Mouse (Mus musculus) layer of hippocampus, postnatal 10 days (tissue): ENCODE measurements around the gene Rhof. TPM values are rescaled to one million over a fixed set of nuclear protein-coding genes. Genes with fewer than 3 reads are reported as not detected.
"Not testable (repeated sequence)": the region's sequence is repeated elsewhere in the genome, so short reads cannot be mapped to it uniquely, and the experiment has no call there.

Source experiments
- DNase-seq, 2 experiments: peaks; one replicate each; pipeline ENCODE4 v3.0.0; 2021; ENCODE audit warnings: low spot score in 2 of 2
- total RNA-seq, 2 experiments: library from RNA; stranded (reverse); gene quantifications; 2 replicates each; pipeline ENCODE4 v1.2.3; 2021

Rhof gene
- total RNA-seq, 2 experiments from 2014 or later, result 40.9 to 46.6 TPM

DNA sequence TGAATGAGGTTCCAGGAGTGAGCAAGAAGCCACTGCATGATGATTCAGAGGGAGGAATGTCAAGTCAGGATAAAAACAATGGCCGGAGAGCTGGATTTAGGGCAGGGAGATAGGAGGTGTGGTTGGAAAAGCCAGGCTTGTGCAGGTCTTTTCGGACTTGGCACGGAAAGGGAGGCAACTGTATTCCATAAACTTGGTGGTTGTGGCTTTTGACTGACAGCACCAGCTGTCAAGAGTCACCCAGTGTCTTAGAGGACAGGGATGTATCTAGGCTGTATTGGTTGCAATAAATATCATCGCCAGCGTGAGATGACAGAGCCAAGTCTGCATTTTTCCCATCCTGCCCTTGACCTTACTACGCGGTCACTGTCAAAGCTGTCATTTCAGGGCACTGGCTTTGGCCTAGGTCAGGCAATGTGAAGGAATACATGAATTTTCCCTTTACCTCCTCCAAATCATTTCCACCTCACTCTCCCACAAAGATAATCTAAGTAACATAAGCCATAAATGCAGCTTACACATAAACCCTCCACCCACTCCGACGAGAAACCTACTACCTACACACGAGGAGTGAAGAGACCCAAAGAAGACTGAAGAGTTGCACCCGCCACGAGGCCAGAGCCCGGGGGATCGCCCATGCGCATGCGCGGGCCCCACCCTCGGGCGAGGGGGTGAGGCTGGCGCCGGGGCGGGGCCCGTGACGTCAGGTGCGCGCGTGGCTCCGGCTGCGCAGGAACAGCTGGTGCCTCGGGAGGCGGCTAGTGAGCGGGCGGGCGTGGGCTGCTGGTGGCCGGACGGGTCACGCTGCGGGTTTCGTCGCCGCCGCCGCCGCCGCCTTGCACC is 56.7 kb downstream of the Rhof start:
- peak; percentile 88 to 95 for DNase-seq

DNA sequence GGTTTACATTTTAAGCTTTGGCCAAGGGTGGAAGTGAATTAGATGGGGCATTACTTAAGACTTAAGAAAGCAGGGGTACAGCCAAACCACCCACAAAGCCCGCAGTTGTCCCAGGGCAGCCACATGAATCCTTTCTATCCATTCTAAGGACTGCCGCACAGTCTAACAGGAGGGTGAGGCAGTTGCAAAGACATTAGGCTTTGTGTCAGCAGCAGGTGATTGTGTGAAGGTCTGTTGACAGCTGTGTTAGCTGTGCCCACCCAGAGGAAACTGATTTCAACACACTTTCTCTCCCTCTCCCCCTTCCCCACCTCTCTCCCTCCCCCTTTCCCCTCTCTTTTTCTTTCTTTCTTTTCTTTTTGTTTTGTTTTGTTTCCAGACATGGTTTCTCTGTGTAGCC is 63.8 kb downstream of the Rhof start:
- no peak for DNase-seq

DNA sequence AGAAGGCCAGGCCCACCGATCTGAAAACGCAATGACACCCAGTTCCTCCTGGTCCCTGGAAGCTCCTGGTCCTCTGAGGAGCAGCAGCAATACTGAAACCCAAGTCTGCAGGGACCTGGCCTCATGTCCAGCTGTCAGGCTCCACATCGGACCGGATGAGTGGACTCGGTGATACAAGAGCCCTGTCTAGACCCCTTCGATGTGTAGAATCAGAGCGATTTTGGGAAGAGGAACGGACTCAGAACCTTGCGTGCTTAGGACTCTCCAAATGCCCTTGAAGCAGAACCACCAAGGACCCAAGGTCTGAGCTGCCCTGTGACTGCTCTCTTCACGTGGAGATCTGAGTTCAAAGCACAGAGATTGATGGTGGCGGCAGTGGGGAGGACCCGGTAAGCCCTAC is 64.4 kb downstream of the Rhof start, which contains the start of gene Tmem120b:
TSS of gene Tmem120b (plus strand) at position 301 of the 400 bp plus-strand sequence.
- DNase-seq, result no peak

DNA sequence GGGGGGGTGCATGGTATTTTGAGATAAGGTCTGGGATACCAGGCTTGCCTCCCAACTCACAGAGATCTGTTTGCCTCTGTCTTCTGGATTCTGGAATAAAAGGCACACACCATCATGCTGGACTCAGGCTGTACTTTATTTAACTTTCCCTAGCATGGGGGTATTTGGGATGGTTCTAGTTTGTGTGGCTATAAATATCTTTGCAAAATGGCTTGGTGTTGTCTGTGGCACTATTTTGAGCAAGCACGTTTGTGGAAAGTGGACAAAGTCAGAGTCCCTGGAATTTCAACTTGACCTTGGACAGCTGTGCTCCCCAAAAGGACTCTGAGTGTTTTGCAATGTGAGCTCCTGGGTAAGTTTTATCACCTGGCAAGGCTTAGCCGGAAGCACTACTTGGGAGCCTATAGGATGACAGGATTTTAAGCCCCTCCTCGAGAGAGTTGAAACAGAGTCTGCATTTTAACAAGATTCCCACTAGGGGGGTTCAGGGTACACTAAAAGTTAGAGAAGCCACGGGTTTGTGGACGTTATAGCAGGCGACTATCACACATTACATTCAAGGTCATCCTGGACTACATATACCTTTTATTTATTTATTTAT is 65.0 kb downstream of the Rhof start:
- no peak for DNase-seq

DNA sequence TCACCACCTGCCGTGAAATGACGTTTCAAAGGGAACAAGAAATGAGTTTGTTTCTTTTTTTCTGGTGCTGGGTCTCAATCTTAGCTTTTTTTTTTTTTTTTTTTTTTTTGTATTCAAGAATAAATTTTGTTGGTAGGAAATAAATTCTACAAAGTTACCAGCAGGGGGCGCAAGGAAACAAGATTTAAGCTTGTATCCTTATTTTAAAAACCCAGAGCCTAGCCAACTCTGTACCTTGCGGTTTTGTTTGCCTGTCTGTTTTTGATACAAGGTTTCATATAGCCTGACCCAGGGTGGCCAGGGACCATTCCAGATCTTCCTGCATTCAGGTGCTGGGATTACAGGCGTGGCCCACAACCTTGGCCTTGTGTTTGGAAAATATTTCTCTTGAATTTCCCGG is 68.3 kb downstream of the Rhof start:
- peak; percentile 69 to 77 for DNase-seq

DNA sequence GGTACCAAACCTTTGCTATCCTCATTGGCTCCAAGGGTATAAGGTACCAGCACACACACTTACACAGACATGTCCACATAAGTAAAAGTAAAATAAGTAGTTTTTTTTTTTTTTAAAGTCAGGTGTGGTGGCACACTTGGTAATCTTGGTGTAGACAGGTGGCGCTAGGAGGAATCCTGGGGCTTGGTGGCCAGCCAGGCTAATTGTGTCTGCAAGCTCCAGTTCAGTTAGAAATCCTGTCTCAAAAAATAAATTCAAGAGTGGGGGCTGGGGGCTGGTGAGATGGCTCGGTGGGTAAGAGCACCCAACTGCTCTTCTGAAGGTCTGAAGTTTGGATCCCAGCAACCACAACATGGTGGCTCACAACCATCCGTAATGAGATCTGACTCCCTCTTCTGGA is 69.4 kb downstream of the Rhof start:
- no peak for DNase-seq

DNA sequence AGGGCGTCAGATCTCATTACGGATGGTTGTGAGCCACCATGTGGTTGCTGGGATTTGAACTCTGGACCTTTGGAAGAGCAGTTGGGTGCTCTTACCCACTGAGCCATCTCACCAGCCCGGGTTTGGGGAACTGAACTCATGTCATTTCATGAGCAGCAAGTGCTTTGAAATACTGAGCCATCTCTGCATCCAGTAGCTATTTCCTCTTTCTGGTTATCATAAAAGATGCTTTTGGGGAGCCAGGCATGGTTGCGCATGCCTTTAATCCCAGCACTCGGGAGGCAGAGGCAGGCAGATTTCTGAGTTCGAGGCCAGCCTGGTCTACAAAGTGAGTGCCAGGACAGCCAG is 71.1 kb downstream of the Rhof start:
- DNase-seq, result not testable (repeated sequence)

DNA sequence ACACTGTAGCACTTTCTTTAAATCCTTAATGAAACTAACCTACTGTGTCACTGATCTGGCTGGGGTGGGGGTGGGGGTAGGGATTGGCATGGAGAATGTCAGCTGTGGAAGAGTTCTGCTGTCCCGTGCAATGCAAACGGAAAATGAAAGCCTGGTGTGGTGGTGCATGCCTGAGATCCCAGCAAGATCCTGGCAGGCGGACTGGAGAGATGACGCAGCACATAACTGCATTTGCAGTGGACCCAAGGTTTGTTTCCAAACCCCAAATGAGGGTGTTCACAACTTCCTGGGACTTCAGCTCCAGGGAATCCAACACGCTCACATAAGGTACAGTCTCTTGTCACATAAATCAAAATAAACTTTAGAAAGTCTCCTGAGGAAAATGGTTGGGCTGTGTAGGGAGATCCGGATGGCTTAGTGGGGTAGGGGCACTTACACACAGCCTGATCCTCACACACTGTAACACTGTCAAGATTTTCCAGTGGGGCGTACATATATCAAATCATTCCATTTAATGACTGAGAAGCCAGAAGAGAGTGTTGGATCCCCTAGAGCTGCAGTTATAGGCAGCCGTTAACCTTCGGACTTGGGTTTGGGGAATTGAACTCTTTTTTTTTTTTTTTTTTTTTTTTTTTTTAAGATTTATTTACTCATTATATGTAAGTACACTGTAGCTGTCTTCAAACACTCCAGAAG is 71.6 kb downstream of the Rhof start:
- DNase-seq, result no peak

DNA sequence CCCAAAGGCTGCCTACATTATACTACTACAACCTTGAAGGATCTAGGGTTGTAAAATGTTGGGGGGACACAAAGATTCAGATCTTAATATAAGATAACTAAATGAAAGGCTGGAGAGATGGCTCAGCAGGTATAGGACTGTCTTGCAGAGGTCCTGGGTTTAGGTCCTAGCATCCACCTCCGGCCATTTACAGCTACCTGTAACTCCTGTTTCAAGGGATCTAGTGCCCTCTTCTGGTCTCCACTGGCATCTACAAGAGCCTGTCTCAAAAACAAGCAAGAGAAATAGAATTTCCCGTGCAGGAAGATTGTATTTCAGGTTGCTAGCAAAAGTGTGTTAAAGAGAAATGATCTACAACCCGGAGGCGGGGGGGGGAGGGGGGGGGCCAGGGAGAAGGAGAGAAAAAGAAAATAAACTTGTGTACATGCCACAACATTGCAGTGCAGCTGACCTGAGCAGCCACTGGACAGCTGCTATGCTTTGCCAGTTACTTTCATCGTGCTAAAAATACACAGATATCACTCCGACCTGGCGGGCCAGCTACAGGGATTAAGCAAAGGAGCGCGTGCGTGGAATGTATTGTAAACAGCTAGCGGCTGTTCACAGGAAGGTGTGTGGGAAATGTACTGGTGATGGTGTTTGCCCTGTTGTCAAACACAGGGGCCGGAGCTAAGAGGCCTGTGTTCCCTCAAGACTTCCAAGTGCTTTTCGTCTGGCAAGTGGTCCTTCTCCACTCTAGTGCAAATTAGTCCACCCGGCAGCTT is 72.6 kb downstream of the Rhof start:
- peak in 1 of 2 experiments; percentile 48 for DNase-seq

DNA sequence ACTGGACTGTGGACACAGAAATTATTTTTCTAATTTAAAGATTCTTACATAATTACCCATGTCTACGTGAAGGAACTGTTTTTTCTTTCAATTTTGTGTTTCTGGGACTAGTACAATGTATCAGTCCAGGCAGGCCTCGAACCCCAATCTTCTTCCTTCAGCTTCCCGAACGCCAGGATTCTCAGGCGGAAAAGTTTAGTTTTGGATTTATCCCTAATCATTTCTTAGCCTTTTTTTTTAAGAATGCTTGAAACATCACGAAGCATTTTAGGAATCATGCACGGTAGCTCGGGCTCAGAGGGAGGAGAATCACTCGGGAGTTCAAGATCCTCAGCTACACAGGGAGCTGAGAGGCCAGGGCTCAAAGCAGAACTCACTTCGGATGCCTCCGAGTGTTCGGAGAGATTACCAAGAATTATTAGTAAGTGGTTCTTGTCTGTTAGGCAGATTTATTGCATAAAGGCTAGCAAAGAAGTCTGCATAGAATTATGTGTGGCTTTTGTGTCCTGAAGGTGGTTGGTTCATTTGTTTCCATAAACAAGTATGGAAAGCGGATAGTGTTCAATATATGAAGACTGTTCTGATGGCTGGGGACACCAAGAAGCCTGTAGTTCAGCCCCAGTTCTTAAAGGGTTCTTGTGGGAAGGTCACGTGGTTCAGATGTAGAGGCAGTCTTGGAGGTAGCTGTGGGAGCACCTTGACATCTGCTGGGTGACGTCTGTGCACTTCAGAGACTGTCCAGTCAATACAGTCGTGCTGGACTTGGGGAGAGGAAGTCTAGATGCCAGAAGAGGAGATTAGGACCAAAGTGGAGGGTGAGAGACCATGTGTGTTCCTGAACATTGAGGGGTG is 74.0 kb downstream of the Rhof start:
- no peak for DNase-seq

DNA sequence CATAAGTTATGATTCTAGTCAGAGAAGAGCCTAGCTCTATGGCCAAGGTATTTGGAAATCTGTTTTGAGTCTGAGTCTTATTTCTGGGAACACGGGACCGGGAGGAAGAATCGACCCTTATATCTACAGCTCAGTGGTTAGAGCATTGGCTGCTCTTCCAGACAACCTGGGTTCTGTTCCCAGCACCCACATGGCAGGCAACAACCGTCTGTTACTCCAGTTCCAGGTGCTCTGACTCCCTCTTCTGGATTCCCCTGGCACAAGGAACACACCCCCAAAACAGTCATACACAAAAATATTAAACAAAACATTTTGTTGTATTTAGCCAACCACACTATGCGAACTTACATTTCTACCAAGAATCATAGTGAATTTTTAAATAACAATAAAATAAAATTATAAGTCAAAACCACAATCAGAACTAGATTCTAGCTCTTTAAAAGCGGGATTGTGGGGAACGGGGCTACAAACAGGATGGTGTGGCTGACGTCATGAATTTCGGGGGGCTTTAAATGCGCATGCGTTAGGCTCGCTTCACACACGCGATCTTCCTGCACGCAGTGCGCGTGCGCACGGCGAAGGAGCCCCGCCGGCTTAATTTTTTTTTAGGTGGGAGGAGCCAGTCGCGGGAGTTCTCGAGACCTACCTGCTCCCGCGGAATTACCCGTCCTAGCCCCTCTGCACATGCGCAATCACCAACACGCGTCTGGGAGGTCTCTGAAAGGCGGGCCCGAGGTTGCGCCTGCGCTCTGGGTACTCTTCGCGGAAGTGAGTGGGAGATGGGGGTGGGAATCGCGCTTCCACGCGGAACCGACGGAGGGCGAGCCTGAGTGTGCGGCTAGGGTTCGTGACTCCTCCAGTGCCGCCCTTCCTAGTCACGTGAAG is 74.9 kb downstream of the Rhof start:
- DNase-seq, result peak; percentile 98 to 99

Other genes starting within 250 kb of the Rhof start
- 10 to 100 TPM; 58.6 to 59.2 TPM for gene Kdm2b, start 142.9 kb downstream of the Rhof start, total RNA-seq
- 10 to 100 TPM; 16.1 to 19.2 TPM for gene Orai1, start 117.6 kb downstream of the Rhof start, total RNA-seq
- under 1 TPM; 0.51 to 0.85 TPM for gene Morn3, start 85.7 kb downstream of the Rhof start, total RNA-seq
- 10 to 100 TPM; 19.6 to 24.5 TPM for gene Tmem120b, start 64.3 kb downstream of the Rhof start, total RNA-seq
- gene Setd1b, start 9.5 kb upstream of the Rhof start, total RNA-seq, result 10 to 100 TPM; 31.7 to 35.0 TPM
- gene Psmd9, start 36.7 kb upstream of the Rhof start, total RNA-seq, result 10 to 100 TPM; 31.4 to 39.8 TPM
- under 1 TPM in 1 of 2 experiments, not detected in 1; 0.55 TPM for gene Hpd, start 50.0 kb upstream of the Rhof start, total RNA-seq
- 1 to 10 TPM; 5.4 to 7.3 TPM for gene Wdr66, start 119.4 kb upstream of the Rhof start, total RNA-seq
- gene Bcl7a, start 211.1 kb upstream of the Rhof start, total RNA-seq, result 10 to 100 TPM; 72.7 to 78.5 TPM